Mouse (Mus musculus) heart, embryonic 12.5 days (tissue): ENCODE measurements around the gene Tecpr2. TPM values are rescaled to one million over a fixed set of nuclear protein-coding genes. Genes with fewer than 3 reads are reported as not detected.
"Not testable (repeated sequence)": the region's sequence is repeated elsewhere in the genome, so short reads cannot be mapped to it uniquely, and the experiment has no call there.

Source experiments
- ATAC-seq: fragments of 200-750 bp; cut with Nextera tagmentation; 2 replicates; pipeline ENCODE4 v1.8.0; 2017; ENCODE audit warnings: moderate TSS enrichment, moderate library complexity; ENCODE audit not compliant: insufficient number of reproducible peaks, low FRiP score
- H3K27ac ChIP-seq: fragments of 300-500 bp; sonication (generic); 2 replicates; pipeline ENCODE4 v1.5.1; 2016; ENCODE audit warnings: mild to moderate bottlenecking, moderate library complexity; ENCODE audit not compliant: poor library complexity, severe bottlenecking
- H3K27me3 ChIP-seq: fragments of 300-500 bp; sonication (generic); replicated peaks from 2 replicates; pipeline ENCODE4 v1.6.1; 2016; ENCODE audit warnings: mild to moderate bottlenecking, moderate library complexity
- H3K36me3 ChIP-seq: fragments of 300-500 bp; sonication (generic); 2 replicates; pipeline ENCODE4 v1.6.1; 2016; ENCODE audit warnings: mild to moderate bottlenecking, moderate library complexity
- H3K4me1 ChIP-seq: fragments of 300-500 bp; sonication (generic); replicated peaks from 2 replicates; pipeline ENCODE4 v1.6.1; 2016; ENCODE audit warnings: mild to moderate bottlenecking
- H3K4me2 ChIP-seq: fragments of 300-500 bp; sonication (generic); 2 replicates; pipeline ENCODE4 v1.6.1; 2016; ENCODE audit warnings: mild to moderate bottlenecking, moderate library complexity
- H3K4me3 ChIP-seq: fragments of 300-500 bp; sonication (generic); 2 replicates; pipeline ENCODE4 v1.5.1; 2016; ENCODE audit warnings: mild to moderate bottlenecking
- H3K9ac ChIP-seq: fragments of 300-500 bp; sonication (generic); 2 replicates; pipeline ENCODE4 v1.6.1; 2016; ENCODE audit warnings: mild to moderate bottlenecking, moderate library complexity
- H3K9me3 ChIP-seq: fragments of 300-500 bp; sonication (generic); replicated peaks from 2 replicates; pipeline ENCODE4 v1.6.1; 2016; ENCODE audit warnings: mild to moderate bottlenecking, moderate library complexity
- WGBS: fragments of 180-500 bp; shearing (Covaris S2); methylation state at CpG from one replicate; pipeline ENCODE4 v1.1.7; 2016; 5-methylcytosine and 5-hydroxymethylcytosine counted together
- polyA plus RNA-seq: library from polyadenylated mRNA; unstranded; fragments of >200 nt; fragmentation: Nextera tagmentation; extraction: Ambion mirVana; gene quantifications from 2 replicates; pipeline ENCODE4 v1.2.1, GENCODE M21; 2016

Gene Tecpr2
- polyA plus RNA-seq, 1 experiment from 2014 or later = 3.8 TPM

- ATAC-seq = peak; percentile 9; the same call in 1 of the 2 replicates
- Histone ChIP-seq H3K4me3 (peak overlapping the region; percentile 94), H3K4me1 (peaks cover 28% of the 10 kb centered on the region), H3K27ac (peak overlapping the region; percentile 69; the same call in 1 of the 2 replicates), H3K9ac (peak overlapping the region; percentile 94), H3K4me2 (peak overlapping the region; percentile 83), H3K9me3 (no peaks in the 10 kb centered on the region), H3K36me3 (peaks cover 9% of the 10 kb centered on the region), H3K27me3 (no peaks in the 10 kb centered on the region)
- 10% methylated on average over 9 of the region's 9 CpGs for WGBS
These were observed 38.2 kb upstream of the Tecpr2 start for GRCm38 (mm10) chr12:110850929-110851256.

GRCm38 (mm10) chr12:110851414-110851813, 37.6 kb upstream of the Tecpr2 start:
- Histone ChIP-seq H3K27me3 (no peaks in the 10 kb centered on the region), H3K4me2 (peak overlapping the region; percentile 83), H3K9ac (peak overlapping the region; percentile 94), H3K27ac (no peak overlapping the region), H3K4me1 (peaks cover 23% of the 10 kb centered on the region), H3K9me3 (no peaks in the 10 kb centered on the region), H3K4me3 (peak overlapping the region; percentile 94; the same call in 1 of the 2 replicates), H3K36me3 (peaks cover 15% of the 10 kb centered on the region)
- ATAC-seq = no peak
- 21% methylated on average over 12 of the region's 12 CpGs for WGBS

- ATAC-seq = no peak
- Histone ChIP-seq H3K36me3 (peaks cover 17% of the 10 kb centered on the region), H3K27me3 (no peaks in the 10 kb centered on the region), H3K4me2 (peak overlapping the region; percentile 83; the same call in 1 of the 2 replicates), H3K27ac (no peak overlapping the region), H3K9me3 (no peaks in the 10 kb centered on the region), H3K4me1 (peaks cover 22% of the 10 kb centered on the region), H3K9ac (no peak overlapping the region), H3K4me3 (no peak overlapping the region)
- WGBS = 39% methylated on average over 1 of the region's 1 CpGs
These were observed 37.1 kb upstream of the Tecpr2 start for GRCm38 (mm10) chr12:110851923-110852322.

- H3K27me3 ChIP-seq = no peaks in the 10 kb centered on the region
- no peak overlapping the region for H3K4me3 ChIP-seq
- peaks cover 18% of the 10 kb centered on the region for H3K4me1 ChIP-seq
- no peak overlapping the region for H3K9ac ChIP-seq
- H3K9me3 ChIP-seq = no peaks in the 10 kb centered on the region
- no peak for ATAC-seq
- no peak overlapping the region for H3K4me2 ChIP-seq
- 81% methylated on average over 32 of the region's 32 CpGs for WGBS
- H3K36me3 ChIP-seq = peaks cover 29% of the 10 kb centered on the region
- H3K27ac ChIP-seq = no peak overlapping the region
These were observed 34.0 kb upstream of the Tecpr2 start for GRCm38 (mm10) chr12:110854786-110855737.

DNA sequence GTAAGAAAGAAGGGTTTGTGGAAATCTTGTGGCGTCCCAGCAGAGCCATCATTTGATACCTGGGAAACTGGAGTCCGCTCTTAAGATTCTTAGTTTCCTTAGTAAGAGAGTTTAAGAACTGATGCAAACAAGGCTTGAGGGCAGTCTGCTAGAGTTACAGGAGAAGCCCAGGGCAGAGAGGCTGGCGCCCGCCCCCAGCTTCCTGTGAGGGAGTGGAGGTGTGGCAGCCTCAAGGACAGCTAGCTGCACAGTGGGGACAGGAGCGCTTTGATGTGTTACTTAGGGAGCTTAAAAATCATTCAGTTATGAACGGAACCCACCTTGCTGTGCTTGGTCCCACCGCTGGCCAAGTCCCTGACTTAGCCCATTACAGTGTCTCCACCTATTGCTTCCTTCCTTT, 31.9 kb upstream of the Tecpr2 start:
- WGBS = 75% methylated on average over 7 of the region's 7 CpGs
- H3K36me3 ChIP-seq = peaks cover 44% of the 10 kb centered on the region

DNA sequence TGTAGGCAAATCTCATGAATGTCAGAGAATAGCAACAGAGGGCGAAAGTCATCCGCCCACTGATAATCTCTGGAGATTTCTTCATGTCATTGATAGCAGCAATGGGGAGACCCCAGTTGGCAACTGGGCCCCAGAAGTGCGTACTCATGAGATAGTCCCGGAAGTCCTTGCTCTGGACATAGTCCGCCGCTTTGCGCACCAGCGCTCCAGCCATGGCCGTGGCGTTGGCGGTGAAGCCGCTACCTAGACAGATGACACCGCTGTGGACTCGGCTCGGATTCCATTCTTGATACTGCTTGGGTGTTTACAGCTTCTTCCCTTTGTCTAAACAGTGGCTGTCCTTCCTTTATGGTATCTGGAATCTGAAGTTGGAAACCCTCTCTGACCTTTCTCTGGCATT, 30.4 kb upstream of the Tecpr2 start:
- not testable (repeated sequence) for H3K27me3 ChIP-seq
- peaks cover 50% of the 10 kb centered on the region for H3K36me3 ChIP-seq

More for the DNA sequence above, 31.9 kb upstream of the Tecpr2 start:
- ATAC-seq = no peak
- no peak overlapping the region for H3K27ac ChIP-seq
- no peak overlapping the region for H3K4me3 ChIP-seq
- H3K27me3 ChIP-seq = no peaks in the 10 kb centered on the region
- H3K9ac ChIP-seq = no peak overlapping the region
- no peak overlapping the region for H3K4me2 ChIP-seq
- H3K9me3 ChIP-seq = no peaks in the 10 kb centered on the region
- peaks cover 2% of the 10 kb centered on the region for H3K4me1 ChIP-seq

GRCm38 (mm10) chr12:110860293-110860692, 28.8 kb upstream of the Tecpr2 start:
- no peak overlapping the region for H3K9ac ChIP-seq
- H3K4me2 ChIP-seq = no peak overlapping the region
- H3K27ac ChIP-seq = no peak overlapping the region
- H3K4me3 ChIP-seq = no peak overlapping the region
- H3K9me3 ChIP-seq = no peaks in the 10 kb centered on the region
- H3K36me3 ChIP-seq = peaks cover 60% of the 10 kb centered on the region
- ATAC-seq = no peak
- no peaks in the 10 kb centered on the region for H3K4me1 ChIP-seq
- H3K27me3 ChIP-seq = no peaks in the 10 kb centered on the region

More for the DNA sequence above, 30.4 kb upstream of the Tecpr2 start:
- H3K4me2 ChIP-seq, ATAC-seq, H3K27ac ChIP-seq, H3K9ac ChIP-seq, H3K9me3 ChIP-seq, H3K4me1 ChIP-seq, H3K4me3 ChIP-seq: not testable (repeated sequence)
- WGBS = 94% methylated on average over 15 of the region's 15 CpGs

GRCm38 (mm10) chr12:110861256-110861655, 27.8 kb upstream of the Tecpr2 start:
- ATAC-seq = no peak
- Histone ChIP-seq H3K9ac (no peak overlapping the region), H3K27ac (no peak overlapping the region), H3K4me2 (no peak overlapping the region), H3K9me3 (no peaks in the 10 kb centered on the region), H3K36me3 (peaks cover 60% of the 10 kb centered on the region), H3K27me3 (no peaks in the 10 kb centered on the region), H3K4me1 (no peaks in the 10 kb centered on the region), H3K4me3 (no peak overlapping the region)
- 51% methylated on average over 7 of the region's 7 CpGs for WGBS

DNA sequence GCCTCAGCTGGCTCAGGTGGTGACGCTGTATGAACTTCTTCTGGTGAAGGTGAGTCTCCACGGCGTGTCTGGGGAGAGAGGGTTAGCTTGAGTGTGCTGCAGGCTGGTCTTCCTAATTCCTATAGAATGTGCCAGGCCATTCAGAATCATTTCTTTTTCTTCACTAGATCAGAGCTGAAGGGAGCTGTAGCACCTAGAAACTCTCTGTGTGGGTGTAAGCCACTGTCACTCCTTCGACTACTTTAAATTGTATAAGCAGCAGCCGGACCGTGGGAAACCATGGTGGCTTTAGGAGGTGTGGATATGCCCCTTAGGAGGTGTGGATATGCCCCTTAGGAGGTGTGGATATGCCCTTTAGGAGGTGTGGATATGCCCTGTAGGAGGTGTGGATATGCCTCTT, 25.1 kb upstream of the Tecpr2 start:
- no peak for ATAC-seq
- H3K4me3 ChIP-seq = no peak overlapping the region
- H3K4me1 ChIP-seq = no peaks in the 10 kb centered on the region
- no peak overlapping the region for H3K9ac ChIP-seq
- H3K36me3 ChIP-seq = peaks cover 79% of the 10 kb centered on the region
- WGBS = 81% methylated on average over 6 of the region's 6 CpGs
- no peaks in the 10 kb centered on the region for H3K9me3 ChIP-seq
- H3K27ac ChIP-seq = no peak overlapping the region
- no peak overlapping the region for H3K4me2 ChIP-seq
- H3K27me3 ChIP-seq = no peaks in the 10 kb centered on the region

DNA sequence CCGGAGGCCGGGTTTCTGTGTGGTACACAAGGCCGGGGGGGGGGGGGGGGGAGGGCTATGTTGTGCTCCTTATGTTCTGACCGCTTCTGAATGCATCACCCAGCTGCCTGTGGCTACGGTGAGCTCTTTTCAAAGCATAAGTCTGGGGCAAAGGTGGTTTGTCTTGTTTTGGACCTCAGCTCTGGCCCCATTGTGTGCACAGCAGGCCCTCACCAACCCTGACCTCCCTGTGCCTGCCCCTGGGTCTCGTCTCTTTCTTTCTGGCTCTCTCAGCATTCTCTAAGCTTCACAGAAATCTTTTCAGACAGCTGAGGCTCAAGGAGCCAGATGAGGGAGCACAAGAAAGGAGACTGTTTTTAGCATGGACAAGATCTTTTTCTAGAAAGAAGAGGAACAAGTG, 23.5 kb upstream of the Tecpr2 start:
- Histone ChIP-seq H3K4me2 (no peak overlapping the region), H3K27ac (no peak overlapping the region), H3K9me3 (no peaks in the 10 kb centered on the region), H3K9ac (no peak overlapping the region), H3K4me1 (no peaks in the 10 kb centered on the region), H3K27me3 (no peaks in the 10 kb centered on the region), H3K36me3 (peaks cover 83% of the 10 kb centered on the region), H3K4me3 (no peak overlapping the region)
- ATAC-seq = no peak
- 84% methylated on average over 5 of the region's 6 CpGs for WGBS

- no peak overlapping the region for H3K4me2 ChIP-seq
- H3K4me1 ChIP-seq = no peaks in the 10 kb centered on the region
- no peaks in the 10 kb centered on the region for H3K27me3 ChIP-seq
- no peak overlapping the region for H3K9ac ChIP-seq
- H3K27ac ChIP-seq = no peak overlapping the region
- peaks cover 83% of the 10 kb centered on the region for H3K36me3 ChIP-seq
- 86% methylated on average over 10 of the region's 10 CpGs for WGBS
- no peak overlapping the region for H3K4me3 ChIP-seq
- ATAC-seq = no peak
- H3K9me3 ChIP-seq = no peaks in the 10 kb centered on the region
These were observed 23.1 kb upstream of the Tecpr2 start for GRCm38 (mm10) chr12:110865989-110866388.
